Mouse (Mus musculus) liver, adult 2 months (tissue): ENCODE results near the gene Sumf1.

Experiments
- CTCF ChIP-seq: fragments of 200-500 bp; IDR thresholded peaks from 2 replicates; pipeline ENCODE4 v1.5.1; 2011; ENCODE audit warnings: low read depth, low read length, control low read depth
- POLR2A ChIP-seq: fragments of 200-500 bp; IDR thresholded peaks from 2 replicates; pipeline ENCODE4 v1.6.1; 2011; ENCODE audit warnings: low read length, control low read depth; ENCODE audit not compliant: insufficient read depth; ENCODE audit errors: extremely low read depth

DNA sequence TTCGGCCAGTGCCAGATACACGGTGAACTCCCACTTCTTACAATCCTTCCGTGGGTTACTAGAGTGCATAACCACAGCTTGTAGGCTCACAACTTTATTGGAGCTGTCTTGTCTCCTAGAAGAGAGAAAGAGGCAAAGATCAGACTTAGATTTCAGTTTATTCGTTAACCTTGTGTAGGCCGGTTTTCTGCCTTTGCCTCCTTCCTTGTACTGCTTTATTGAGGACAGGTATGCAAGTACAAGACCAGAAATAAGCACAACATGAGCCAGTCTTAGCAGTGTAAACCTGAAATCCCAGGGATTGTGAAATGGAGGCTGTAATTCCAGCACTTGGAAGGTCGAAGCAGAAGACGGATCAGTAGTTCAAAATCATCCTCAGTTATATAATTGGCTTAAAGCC lies 12.9 kb upstream of the Sumf1 start:
- TF ChIP-seq POLR2A: no peak
- no peak for TF ChIP-seq CTCF
